Mouse (Mus musculus) heart, embryonic 11.5 days (tissue): ENCODE results near the gene Mkrn3. TPM values are rescaled to one million over a fixed set of nuclear protein-coding genes. Genes with fewer than 3 reads are reported as not detected.

Experiments
- ATAC-seq: fragments of 200-750 bp; cut with Nextera tagmentation; replicated peaks from 2 replicates; pipeline ENCODE4 v1.8.0; 2017; ENCODE audit warnings: moderate library complexity; ENCODE audit not compliant: insufficient number of reproducible peaks, low FRiP score, low TSS enrichment
- H3K27ac ChIP-seq: fragments of 300-500 bp; sonication (generic); 2 replicates; pipeline ENCODE4 v1.5.1; 2014; ENCODE audit warnings: mild to moderate bottlenecking, low read depth, low read length
- H3K27me3 ChIP-seq: fragments of 300-500 bp; sonication (generic); 2 replicates; pipeline ENCODE4 v1.6.1; 2014; ENCODE audit warnings: mild to moderate bottlenecking, low read length, mixed read lengths; ENCODE audit not compliant: control insufficient read depth, insufficient read depth
- H3K36me3 ChIP-seq: fragments of 300-500 bp; sonication (generic); 2 replicates; pipeline ENCODE4 v1.6.1; 2014; ENCODE audit warnings: mild to moderate bottlenecking, low read length, moderate library complexity, mixed read lengths; ENCODE audit not compliant: control insufficient read depth, insufficient read depth
- H3K4me1 ChIP-seq: fragments of 300-500 bp; sonication (generic); 2 replicates; pipeline ENCODE4 v1.6.1; 2014; ENCODE audit warnings: low read length; ENCODE audit not compliant: control insufficient read depth, insufficient read depth
- H3K4me2 ChIP-seq: fragments of 300-500 bp; sonication (generic); 2 replicates; pipeline ENCODE4 v1.6.1; 2014; ENCODE audit warnings: mild to moderate bottlenecking, moderate library complexity
- H3K4me3 ChIP-seq: fragments of 300-500 bp; sonication (generic); 2 replicates; pipeline ENCODE4 v1.5.1; 2014; ENCODE audit warnings: low read depth, low read length
- H3K9ac ChIP-seq: fragments of 300-500 bp; sonication (generic); 2 replicates; pipeline ENCODE4 v1.6.1; 2014; ENCODE audit warnings: mild to moderate bottlenecking, low read depth, low read length, moderate library complexity
- H3K9me3 ChIP-seq: fragments of 300-500 bp; sonication (generic); replicated peaks from 2 replicates; pipeline ENCODE4 v1.6.1; 2016; ENCODE audit warnings: low read length; ENCODE audit not compliant: control insufficient read depth
- WGBS: fragments of 180-500 bp; shearing (Covaris S2); extraction: QIAGEN DNeasy Blood & Tissue Kit; methylation state at CpG from one replicate; pipeline ENCODE4 v1.1.7; 2014; ENCODE audit not compliant: insufficient replicate concordance; 5-methylcytosine and 5-hydroxymethylcytosine counted together
- polyA plus RNA-seq: library from polyadenylated mRNA; unstranded; fragments of >200 nt; fragmentation: Nextera tagmentation; extraction: Ambion mirVana; gene quantifications from 2 replicates; pipeline ENCODE4 v1.2.1, GENCODE M21; 2014

Gene Mkrn3
- 2.9 and 3.7 TPM in 2 replicates for polyA plus RNA-seq

- no peak within 1 kb of the TSS for H3K27ac ChIP-seq
Observed at GRCm38 (mm10) chr7:62419493-62420360, at the start of gene Mkrn3. Gene Mkrn3, minus strand, starts transcription at chr7:62420139.

DNA sequence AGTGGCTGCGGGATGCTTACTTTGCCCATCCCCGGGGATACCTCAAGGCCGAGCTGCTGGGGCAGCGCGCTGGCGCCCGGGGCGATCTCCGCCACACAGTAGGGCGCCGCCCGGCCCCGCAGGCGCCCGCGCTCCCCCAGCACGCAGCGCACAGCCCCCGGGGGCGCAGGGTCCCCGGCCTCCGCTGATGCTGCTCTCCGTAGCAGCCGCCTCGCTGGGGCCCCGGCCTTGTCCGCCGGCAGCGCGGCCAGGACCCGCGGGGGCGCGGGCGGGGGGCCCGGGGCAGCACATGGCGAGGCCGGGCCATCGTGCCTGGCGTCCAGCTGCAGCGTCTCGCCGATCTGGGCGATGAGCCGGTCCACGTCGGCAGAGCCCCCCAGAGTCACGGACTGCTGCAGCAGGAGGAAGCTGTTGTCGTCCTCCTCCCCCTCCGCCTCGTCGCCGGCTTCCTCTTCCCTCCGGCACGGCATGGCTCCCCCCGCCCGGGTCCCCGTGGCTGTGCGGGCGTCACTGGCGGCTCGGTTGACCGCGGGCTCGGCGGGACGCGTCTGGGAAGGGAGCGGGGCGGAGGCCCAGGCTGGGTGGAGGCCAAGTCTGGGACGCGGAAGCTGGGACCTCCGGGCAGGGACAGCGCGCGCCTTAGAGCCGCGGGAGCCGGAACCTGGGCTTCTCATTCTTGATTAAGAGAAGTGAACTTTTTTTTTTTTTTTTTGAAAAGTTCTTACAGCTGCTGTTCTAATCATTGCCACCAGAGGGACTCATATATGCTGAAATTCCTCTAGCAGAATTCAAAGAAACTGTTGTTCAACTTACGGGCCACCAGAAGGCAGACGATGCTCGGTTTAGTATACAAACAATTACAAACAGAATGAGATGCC is 44.2 kb upstream of the Mkrn3 start, which contains the start of gene Peg12:
Gene Peg12 (minus strand): TSS at position 633 of the 878 bp plus-strand sequence.
- Histone ChIP-seq H3K27me3 (no peaks in the 10 kb centered on the region), H3K9me3 (no peaks in the 10 kb centered on the region; the same call in 1 of the 2 replicates), H3K27ac (peak within 1 kb of the TSS; percentile 35), H3K9ac (peak within 1 kb of the TSS; percentile 73), H3K4me2 (peak within 1 kb of the TSS; percentile 67), H3K4me1 (no peaks in the 10 kb centered on the region), H3K4me3 (peak within 1 kb of the TSS; percentile 56), H3K36me3 (no peaks in the 10 kb centered on the region)
- ATAC-seq, result peak; percentile 69
- WGBS, result 8% methylated on average over 63 of the region's 82 CpGs

More at GRCm38 (mm10) chr7:62419493-62420360, at the start of gene Mkrn3:
- Histone ChIP-seq H3K27me3 (0 out of 2 replicates have a peak, but pooled peaks cover 4% of the 10 kb centered on the region), H3K9me3 (0 out of 2 replicates have a peak, but pooled peaks cover 3% of the 10 kb centered on the region), H3K9ac (peak within 1 kb of the TSS; percentile 77), H3K4me1 (no peaks in the 10 kb centered on the region), H3K36me3 (no peaks in the 10 kb centered on the region), H3K4me2 (peak within 1 kb of the TSS; percentile 66), H3K4me3 (peak within 1 kb of the TSS; percentile 70)
- 19% methylated on average over 48 of the region's 49 CpGs for WGBS
- ATAC-seq, result peak; percentile 75; the same call in 1 of the 2 replicates

- Histone ChIP-seq H3K9me3 (no peaks in the 10 kb centered on the region; the same call in 1 of the 2 replicates), H3K4me2 (peak overlapping the region; percentile 67), H3K36me3 (no peaks in the 10 kb centered on the region), H3K27ac (peak overlapping the region; percentile 35; the same call in 1 of the 2 replicates), H3K27me3 (no peaks in the 10 kb centered on the region), H3K4me3 (peak overlapping the region; percentile 56), H3K9ac (peak overlapping the region; percentile 73), H3K4me1 (no peaks in the 10 kb centered on the region)
- ATAC-seq, result no peak
- WGBS, result 19% methylated on average over 55 of the region's 55 CpGs
Observed at GRCm38 (mm10) chr7:62463007-62463877, 43.3 kb upstream of the Mkrn3 start.

DNA sequence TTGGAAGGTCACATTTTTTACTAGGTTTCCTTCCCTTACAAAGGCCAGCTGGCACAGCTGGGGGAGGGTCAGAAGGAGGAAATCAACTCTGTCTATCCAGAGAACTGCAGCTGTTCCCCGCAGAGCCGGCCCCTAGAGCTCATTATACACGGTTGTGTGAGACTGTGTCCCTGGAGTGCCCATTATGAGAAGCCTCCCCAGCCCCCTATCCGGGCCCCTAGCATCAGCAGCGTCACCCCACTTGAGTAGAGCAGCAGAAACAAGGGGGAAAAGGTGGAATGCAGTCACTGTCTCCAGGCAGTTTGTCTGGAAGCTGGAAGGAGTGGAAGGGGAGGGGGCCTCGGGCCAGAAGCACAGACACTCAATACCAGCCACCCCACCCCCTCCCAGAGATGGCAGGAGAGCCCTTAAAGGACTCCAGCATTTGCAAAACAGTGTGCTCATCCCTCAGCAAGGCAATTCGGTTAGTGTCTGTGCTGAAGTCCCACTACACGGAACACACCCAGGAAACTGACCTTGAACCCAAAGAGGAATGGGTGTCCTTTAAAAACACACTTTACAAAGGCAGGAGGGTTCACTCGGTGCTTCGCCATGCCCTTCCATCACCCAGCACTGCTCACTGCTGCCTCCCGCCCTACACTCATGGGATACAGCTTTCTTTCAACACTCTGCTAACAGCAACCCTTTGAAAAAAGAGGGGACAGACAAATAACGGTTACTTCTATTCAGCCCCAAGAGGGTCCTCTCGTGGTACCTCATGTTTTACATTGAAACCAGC is 42.5 kb upstream of the Mkrn3 start:
- Histone ChIP-seq H3K9ac (no peak overlapping the region), H3K9me3 (no peaks in the 10 kb centered on the region; the same call in 1 of the 2 replicates), H3K4me1 (no peaks in the 10 kb centered on the region), H3K36me3 (no peaks in the 10 kb centered on the region), H3K4me2 (peak overlapping the region; percentile 67), H3K27ac (0 out of 2 replicates have a peak overlapping the region, but pooled peaks have one; percentile 22), H3K27me3 (no peaks in the 10 kb centered on the region), H3K4me3 (peak overlapping the region; percentile 56)
- 0 out of 2 replicates have a peak, but pooled peaks have one; percentile 36 for ATAC-seq
- WGBS, result 23% methylated on average over 13 of the region's 13 CpGs

DNA sequence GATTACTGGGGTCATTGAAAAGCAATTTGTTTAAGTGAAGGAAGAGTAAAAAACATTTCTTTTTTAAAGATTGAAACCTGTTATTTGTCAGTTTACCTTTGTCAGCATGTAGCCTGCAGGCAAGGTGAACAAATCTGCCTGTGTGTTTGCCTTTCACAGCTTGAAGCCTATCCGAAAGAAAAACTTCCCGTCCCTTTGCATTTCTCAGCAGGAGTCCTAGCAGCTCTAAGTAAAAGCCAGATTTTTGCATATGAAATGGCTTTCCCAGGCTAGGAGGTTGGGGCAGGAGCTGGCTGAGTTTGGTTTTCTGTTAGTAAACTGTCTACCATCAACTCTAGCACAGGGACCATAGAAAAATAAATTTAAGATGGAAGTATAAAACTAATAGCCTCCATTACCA is 32.4 kb upstream of the Mkrn3 start:
- Histone ChIP-seq H3K4me1 (no peaks in the 10 kb centered on the region), H3K4me2 (no peak overlapping the region), H3K9me3 (0 out of 2 replicates have a peak, but pooled peaks cover 5% of the 10 kb centered on the region), H3K36me3 (no peaks in the 10 kb centered on the region), H3K4me3 (no peak overlapping the region), H3K27me3 (no peaks in the 10 kb centered on the region), H3K9ac (no peak overlapping the region), H3K27ac (no peak overlapping the region)
- no peak for ATAC-seq
- 24% methylated on average over 2 of the region's 2 CpGs for WGBS

DNA sequence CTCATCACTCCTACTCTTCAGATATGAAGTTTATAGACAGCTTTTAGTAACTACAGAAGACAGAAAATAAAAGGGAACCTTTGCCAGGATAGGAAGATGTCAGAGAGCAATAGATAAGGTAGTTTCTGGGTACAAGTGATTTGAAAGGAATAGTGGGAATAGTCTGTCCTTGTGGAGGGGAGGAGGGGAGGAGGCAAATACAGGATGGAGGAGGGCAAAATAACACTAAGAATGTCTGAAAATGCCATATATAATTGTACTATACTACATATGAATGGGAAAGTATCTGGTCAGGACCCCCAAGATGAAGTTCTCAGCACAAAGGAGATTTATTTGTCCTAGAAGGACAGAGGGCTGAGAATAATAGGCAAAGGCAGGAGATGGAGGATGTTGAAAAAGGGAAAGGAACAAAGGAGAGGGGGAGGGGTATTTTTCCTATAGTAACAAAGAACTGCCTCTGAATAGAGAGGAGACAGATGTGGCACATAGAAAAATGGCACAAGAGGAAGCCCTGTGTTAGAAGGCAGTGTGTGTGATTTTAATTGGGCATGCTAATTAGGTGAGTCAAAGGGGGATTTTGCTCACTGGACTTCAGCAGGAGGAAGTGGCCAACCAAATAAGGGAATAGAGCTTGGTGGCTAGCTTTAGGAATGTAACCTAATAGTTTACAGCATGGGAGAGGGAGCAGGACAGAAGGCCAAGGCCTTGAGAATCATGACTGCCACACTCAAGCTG is 25.7 kb upstream of the Mkrn3 start:
- ATAC-seq, result no peak
- Histone ChIP-seq H3K36me3 (no peaks in the 10 kb centered on the region), H3K27me3 (no peaks in the 10 kb centered on the region), H3K27ac (no peak overlapping the region), H3K9me3 (no peaks in the 10 kb centered on the region), H3K4me3 (no peak overlapping the region), H3K4me1 (no peaks in the 10 kb centered on the region), H3K4me2 (no peak overlapping the region), H3K9ac (no peak overlapping the region)

GRCm38 (mm10) chr7:62436394-62436793 is 16.5 kb upstream of the Mkrn3 start:
- Histone ChIP-seq H3K4me1 (no peaks in the 10 kb centered on the region), H3K9ac (no peak overlapping the region), H3K4me2 (no peak overlapping the region), H3K27ac (no peak overlapping the region), H3K36me3 (no peaks in the 10 kb centered on the region), H3K9me3 (no peaks in the 10 kb centered on the region), H3K4me3 (no peak overlapping the region), H3K27me3 (no peaks in the 10 kb centered on the region)
- WGBS, result 38% methylated on average over 2 of the region's 2 CpGs
- no peak for ATAC-seq
